Mouse (Mus musculus): ENCODE data around the gene Gm813. TPM values are rescaled to one million over a fixed set of nuclear protein-coding genes. Genes with fewer than 3 reads are reported as not detected.
"Not testable (repeated sequence)": the region's sequence is repeated elsewhere in the genome, so short reads cannot be mapped to it uniquely, and the experiment has no call there.

Gene Gm813
- total RNA-seq (2014; fragmentation: Nextera tagmentation) (not detected in 2 replicates), total RNA-seq (2017) (not detected in 2 replicates)

DNA sequence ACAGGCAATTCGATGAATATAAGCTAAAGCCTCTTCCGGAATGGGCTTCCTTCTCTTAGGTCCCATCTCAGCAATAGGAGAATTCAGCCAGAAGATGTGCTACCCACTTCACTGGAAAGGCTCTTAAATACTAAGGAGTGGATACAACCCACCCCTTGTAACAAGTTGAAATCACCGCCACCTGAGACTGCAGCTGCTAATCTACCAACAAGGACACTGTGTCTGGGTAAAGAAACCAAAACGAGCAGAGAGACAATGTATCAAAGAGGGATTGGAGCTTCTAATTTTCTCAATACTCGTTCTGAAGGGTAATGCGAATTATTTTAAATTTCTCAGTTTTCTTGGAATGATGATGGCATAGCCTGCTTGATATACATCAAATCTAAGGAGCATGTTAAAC is at the start of gene Gm813:
Gm813 (minus strand) TSS at position 101 of the 400 bp plus-strand sequence.
- no peak for ATAC-seq (replicated peaks; ENCODE audit: low FRiP score, low TSS enrichment, poor library complexity, severe bottlenecking)

DNA sequence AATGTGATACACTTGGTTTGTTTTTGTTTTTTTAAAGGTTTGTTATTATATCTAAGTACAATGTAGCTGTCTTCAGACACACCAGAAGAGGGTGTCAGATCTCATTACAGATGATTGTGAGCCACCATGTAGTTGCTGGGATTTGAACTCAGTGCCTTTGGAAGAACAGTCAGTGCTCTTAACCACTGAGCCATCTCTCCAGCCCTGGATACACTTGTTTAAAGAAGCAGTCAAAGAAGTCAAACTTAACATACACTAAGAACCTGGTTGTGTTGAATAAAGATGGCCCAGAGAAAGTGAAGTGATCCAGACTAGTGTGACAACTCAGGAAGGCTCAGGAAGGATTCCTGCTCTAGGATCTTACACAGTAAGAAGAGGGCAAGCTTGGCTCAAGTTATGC is 48.4 kb upstream of the Gm813 start:
- not testable (repeated sequence) for ATAC-seq (replicated peaks; ENCODE audit: low FRiP score, low TSS enrichment, poor library complexity, severe bottlenecking)

DNA sequence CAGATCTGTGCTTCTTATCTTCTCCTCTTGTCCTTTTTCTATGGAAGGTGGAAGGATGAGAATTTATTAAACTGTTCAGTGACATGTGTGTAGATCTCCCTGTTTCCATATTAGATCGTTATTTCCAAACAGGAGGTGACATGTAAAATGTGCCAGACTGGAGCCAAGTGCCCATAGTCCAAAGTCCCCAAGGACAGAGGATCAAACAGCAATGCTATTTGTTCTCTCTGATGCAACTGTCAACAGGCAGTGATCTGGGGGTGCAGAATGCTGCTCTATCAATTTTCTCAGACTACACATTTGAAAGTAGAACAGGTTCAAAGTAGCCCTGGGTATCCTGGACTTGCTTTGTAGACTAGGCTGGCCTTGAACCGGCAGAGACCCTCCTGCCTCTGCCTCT is 47.0 kb upstream of the Gm813 start:
- no peak for ATAC-seq (replicated peaks; ENCODE audit: low FRiP score, low TSS enrichment, poor library complexity, severe bottlenecking)

DNA sequence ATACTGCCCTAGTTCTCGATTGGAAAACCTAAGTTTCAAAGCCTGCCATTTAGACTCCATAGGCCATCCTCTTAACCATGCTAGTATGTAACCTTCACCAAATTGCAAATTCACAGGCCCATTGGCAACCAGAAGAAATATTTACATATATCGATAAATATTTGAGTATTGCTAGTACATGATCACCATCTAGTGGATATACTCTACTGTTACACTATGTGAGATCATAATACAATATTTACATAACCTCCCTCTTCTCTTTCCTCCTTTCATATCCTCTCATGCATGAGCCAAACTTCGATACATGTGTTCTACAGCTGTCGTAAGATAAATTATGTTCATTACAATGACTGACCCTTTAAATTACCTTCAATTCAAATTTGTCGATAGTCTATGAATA is 46.2 kb upstream of the Gm813 start:
- peak; percentile 71 for ATAC-seq (replicated peaks; ENCODE audit: low FRiP score, low TSS enrichment, poor library complexity, severe bottlenecking)

DNA sequence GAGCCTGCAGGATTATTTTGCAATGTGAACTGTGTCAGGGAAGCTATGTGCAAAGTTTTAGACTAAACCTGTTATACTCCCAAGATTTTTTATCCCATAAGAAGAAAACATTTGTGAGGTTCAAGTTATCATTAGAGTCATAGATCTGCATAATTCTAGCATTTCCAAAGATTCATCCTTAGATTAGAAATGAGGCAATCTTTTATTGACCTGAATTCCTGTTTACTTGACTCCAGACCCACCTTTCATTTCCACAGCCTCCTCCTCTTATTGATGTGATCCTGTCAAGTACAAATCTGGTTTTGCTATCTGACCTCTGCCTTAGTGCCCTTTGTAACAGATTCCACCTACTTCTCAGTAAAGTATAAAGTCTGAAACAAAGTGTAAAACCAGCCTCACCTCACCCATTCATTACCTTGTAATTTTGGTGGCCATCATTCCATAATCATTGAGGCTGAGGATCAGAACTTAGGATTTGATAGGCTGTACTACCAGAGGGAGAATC is 45.6 kb upstream of the Gm813 start:
- no peak for ATAC-seq (replicated peaks; ENCODE audit: low FRiP score, low TSS enrichment, poor library complexity, severe bottlenecking)

DNA sequence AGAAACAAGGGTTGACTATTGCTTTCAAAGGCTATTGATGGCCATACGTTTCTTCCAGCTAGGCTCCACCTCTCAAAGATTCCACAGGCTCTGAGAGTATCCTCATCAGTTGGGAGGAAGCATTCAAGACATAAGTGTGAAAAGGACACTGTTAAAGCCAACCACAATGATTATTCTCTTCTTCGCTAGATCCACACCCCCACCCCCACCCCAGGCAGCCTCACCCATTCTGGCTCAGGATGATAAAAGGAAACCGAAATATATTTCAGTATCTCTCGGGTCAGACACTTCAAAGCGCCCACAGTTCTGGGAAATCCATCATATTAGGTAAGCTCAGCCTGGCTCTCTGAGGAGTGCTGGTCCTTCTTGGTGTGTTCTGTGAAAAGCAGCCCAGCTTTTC is 45.0 kb upstream of the Gm813 start:
- peak; percentile 94 for ATAC-seq (replicated peaks; ENCODE audit: low FRiP score, low TSS enrichment, poor library complexity, severe bottlenecking)

DNA sequence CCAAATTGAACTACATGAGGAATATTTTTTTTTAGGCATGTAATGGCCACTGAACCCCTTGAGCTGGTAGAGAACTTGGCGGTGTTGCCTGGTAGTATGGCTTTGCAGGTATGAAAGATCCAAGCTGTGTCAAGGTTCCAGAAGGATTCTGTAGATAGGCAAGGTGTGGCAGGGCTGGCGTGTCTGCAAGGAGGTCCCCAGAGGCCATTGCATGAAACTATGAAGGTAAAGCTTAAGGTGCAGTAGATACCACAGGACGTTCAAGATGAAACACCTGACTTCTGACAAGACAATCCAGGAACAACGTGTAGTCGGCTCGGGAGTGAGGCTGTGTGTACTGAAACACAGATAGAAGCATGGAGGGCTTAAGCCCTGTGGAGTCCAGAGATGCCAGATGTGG is 41.9 kb upstream of the Gm813 start:
- no peak for ATAC-seq (replicated peaks; ENCODE audit: low FRiP score, low TSS enrichment, poor library complexity, severe bottlenecking)

DNA sequence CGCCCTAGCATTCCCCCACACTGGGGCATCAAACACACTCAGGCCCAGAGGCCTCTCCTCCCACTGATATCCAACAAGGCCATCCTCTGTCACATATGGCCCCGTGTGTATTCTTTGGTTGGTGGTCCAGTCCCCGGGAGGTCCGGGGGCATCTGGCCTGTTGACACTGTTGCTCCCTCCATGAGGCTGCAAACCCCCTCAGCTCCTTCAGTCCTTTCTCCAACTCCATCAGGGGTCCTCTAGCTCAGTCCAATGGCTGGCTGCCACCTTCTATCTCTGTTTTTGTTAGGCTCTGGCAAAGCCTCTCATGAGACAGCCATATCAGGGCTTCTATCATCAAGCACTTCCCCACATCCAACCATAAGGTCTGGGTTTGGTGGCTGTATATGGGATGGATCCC is 39.7 kb upstream of the Gm813 start:
- no peak for ATAC-seq (replicated peaks; ENCODE audit: low FRiP score, low TSS enrichment, poor library complexity, severe bottlenecking)

DNA sequence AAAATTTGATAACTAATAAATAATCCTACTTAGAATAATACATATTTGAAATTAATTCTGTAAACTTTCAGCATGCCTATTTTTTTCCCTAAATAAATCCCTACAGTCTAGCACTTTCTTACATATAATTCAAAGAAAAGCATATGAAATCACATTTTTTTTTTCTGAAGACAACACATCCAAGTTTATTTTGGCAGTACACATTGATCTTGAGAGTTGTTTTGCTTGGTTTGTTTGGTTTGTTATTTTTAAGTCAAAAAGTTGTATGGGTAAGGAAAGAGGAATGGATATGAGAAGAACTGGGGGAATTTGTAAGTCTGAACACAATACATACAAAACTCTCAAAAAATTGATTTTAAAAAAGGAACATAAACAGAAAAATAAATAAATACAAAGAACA is 39.0 kb upstream of the Gm813 start:
- no peak for ATAC-seq (replicated peaks; ENCODE audit: low FRiP score, low TSS enrichment, poor library complexity, severe bottlenecking)

DNA sequence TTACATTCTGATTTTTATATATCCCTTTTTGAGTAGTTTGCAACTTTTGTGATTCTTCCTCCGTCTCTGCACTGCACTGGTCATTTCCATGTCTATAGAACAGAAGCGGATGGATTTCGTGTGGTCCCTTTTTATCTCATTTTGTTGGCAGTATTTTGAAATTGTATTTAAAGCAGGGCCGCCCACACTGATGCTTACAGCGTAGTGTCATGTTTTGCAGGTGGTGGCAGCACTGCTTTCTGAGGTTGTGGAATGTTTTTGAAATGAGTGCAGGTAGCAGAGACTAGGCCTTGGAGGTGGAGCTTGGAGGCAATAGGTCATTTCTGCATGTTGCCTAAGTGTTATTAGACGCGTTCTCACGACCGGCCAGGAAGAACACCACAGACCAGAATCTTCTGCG is 33.2 kb upstream of the Gm813 start:
- no peak for ATAC-seq (replicated peaks; ENCODE audit: low FRiP score, low TSS enrichment, poor library complexity, severe bottlenecking)

DNA sequence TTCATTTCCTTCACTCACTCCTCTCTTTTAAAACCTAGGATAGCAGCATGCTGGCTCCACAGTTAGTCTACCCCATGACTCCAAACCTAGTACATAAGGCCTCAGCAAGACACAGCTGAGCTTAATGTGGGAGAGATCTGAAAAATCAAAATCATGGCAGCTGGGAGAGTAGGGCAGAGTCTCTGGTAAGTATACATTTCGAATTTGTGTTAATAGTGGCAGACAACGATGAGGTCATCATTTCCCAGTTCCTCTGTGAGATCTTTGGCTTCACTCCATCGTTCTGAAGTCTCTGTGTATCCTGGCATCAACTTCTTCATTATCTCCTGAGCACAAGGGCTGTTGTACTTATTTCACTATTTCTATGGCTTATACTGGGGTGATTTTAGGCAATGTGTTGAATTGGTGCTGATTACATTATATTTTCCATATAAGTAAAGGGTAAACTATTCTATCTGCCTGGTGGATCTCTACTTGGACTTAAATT is 22.0 kb upstream of the Gm813 start, which contains the start of gene E330017A01Rik:
E330017A01Rik (minus strand) TSS at position 51 of the 487 bp plus-strand sequence.
- ATAC-seq (replicated peaks; ENCODE audit: low FRiP score, low TSS enrichment, poor library complexity, severe bottlenecking): peak; percentile 88

DNA sequence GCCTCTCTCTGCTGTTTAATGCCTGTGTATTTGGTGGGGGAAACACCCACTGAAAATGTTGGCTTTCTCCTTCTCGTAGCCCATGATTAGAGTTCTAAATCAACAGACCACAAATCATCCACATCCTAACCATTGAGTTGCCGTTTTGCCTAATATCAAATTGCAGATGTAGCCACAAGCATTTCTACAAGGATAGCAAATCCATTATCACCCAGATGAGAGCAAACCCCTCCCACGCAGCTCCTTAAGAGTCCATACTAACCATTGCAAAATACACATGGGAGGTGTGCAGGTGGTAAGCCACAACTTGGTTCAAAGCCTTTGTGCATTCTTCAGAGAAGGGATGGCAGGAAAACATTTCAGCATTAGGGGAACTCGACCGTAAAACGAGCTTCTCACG is 21.2 kb upstream of the Gm813 start:
- ATAC-seq (replicated peaks; ENCODE audit: low FRiP score, low TSS enrichment, poor library complexity, severe bottlenecking): peak; percentile 43

DNA sequence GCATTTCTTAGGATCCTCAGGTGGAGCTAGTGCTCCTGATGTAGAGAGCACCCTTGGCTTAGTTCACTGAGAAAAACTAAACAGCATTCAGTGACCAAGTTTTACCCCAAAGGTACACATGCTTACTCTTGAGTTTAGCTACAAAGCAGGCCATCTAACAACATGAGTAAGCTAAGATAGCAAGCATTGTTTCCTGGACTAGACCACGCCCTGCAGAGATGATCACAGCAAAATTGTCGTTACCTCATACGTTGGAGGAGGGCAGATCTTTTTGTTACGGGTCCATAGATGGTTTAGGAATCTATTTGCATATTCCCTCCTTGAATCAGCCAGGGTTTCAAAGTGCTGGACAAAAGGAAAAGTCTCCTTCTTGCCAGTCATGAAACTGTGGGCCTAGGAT is 20.7 kb upstream of the Gm813 start:
- peak; percentile 93 for ATAC-seq (replicated peaks; ENCODE audit: low FRiP score, low TSS enrichment, poor library complexity, severe bottlenecking)

DNA sequence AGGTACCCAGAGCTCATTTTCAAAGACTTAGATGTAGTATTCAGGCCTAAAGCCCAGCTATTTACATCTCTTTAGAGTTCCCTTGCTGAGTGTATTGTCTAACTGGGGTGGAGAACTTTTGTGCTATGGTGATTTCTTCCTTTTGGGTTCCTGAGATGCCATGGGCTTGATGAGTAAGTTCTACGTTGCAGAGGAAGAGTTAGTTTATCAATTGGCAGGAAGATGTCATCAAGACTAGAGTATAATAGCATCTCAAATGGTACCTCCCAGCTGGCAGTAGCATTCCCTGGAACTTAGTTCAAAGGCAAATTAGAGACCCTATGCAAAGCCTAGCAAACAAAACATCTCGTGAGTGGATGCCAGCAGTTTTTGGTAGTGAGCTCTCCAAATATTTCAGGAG is 19.1 kb upstream of the Gm813 start:
- ATAC-seq (replicated peaks; ENCODE audit: low FRiP score, low TSS enrichment, poor library complexity, severe bottlenecking): no peak

DNA sequence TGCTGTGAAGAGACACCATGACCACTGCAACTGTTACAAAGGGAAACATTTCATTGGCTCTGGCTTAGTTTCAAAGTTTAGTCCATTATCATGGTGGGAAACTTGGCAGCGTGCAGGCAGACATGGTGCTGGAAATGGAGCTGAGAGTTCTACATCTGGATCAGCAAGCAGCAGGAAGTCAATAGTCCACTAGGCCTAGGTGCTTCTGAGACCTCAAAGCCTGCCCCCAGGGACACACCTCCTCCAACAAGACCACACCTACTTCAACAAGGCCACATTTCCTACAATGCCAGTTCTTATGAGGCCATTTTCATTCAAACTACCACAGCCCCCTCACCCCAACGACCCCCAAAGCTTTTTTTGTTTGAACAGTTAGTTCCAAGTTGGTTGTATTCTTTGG is 13.0 kb upstream of the Gm813 start:
- ATAC-seq (replicated peaks; ENCODE audit: low FRiP score, low TSS enrichment, poor library complexity, severe bottlenecking): no peak

DNA sequence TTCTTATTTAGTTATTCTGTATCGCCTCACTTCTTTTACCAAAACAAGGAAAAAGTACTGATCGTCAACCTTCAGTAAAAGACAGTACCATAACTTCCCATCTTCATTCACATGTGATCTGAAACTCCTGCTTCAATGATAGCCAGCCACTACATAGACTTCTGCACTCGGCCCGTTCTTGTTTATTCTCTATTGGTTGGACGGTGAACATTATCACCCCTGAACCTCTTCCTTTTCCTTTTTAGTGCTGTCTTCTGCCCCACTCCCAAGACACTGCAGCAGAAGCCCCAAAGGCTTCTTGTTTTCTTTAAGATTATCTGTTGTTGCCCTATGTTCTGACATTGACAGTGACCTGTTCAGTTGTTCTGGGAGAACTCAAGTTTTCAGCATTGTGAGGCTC is 12.2 kb upstream of the Gm813 start:
- no peak for ATAC-seq (replicated peaks; ENCODE audit: low FRiP score, low TSS enrichment, poor library complexity, severe bottlenecking)

DNA sequence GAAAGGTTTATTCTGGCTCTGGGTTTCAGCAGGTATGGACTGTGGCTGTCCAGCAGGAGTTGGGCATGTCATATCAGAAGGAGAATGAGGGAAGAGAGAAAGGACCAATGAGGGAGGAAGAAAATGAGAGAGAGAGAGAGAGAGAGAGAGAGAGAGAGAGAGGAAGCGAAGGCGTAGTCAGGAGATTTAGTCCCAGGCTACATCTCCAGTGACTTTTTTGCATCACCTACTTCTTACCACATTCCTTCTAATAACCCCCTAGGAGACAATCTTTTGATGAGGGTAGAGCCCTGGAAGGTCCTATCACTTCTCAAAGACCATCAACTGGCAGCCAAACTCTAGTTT is 11.5 kb upstream of the Gm813 start:
- no peak for ATAC-seq (replicated peaks; ENCODE audit: low FRiP score, low TSS enrichment, poor library complexity, severe bottlenecking)

DNA sequence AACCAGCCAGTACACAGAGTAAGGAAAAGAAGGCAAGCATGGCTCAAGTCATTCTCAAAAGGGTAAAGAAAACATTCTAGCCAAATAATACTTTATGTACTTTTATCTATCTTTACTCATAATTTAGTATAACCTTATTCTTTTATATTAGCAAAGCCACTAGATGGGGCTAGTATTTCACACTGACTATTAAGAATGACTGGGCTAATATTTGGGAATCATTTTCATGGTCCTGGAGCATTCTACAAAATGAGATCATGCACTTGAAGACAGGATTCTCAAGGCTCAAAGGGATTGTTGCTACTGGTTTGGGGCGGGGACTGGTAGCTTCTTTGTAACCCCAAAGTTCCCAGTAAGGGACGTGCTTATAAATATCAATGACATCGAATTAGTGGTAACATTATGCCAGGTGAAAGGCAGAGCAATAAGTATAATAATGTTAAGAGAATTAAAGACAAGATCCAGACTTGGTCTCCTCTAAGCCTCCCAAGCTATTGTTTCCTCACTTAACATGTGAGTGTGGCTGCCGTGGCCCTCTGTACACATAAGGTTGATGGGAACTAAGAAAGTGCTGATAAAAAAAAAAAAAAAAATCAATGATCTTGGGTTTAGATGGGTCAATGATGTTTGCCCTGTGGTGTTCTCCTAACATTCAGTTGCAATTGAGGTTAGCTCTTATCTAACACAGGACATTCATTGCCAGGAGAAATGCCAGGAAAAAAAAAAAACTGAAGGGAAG is 11.0 kb upstream of the Gm813 start:
- ATAC-seq (replicated peaks; ENCODE audit: low FRiP score, low TSS enrichment, poor library complexity, severe bottlenecking): peak; percentile 62

DNA sequence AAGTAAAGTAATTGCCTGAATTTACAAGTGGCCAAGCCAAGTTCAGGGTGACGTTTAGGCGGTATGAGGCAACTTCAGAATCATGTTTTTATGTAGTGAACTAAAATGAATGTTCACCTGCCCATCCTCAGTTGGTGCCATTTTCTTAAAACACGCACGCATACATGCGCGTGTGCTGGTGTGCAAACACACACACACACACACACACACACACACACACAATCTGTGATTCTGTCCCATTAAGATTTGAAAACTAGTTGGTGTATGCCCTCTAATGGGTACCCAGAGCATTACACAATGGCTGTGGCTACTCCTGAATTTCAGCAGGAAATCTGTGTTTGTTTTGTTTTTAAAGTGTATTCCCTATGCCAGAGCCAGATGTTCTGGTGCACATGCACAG is 7.2 kb upstream of the Gm813 start:
- peak; percentile 62 for ATAC-seq (replicated peaks; ENCODE audit: low FRiP score, low TSS enrichment, poor library complexity, severe bottlenecking)

DNA sequence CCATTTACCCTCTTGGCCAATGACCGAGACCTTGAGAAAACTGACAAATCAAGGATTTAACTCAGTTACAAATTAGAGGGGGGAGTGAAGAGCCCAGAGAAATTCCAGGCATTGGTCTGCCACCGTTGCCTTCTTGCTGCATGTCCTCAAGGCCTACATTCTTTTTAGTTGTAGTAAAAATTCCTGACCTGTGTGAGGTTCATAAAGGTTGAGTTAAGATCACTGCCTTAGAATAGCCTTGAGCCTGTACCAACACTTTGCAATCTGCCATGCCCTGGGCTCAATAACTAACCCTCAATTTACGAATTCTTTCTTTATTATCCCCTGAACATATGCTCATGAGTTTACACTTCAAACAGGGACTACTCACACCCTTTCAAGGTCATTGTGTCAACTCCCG is 6.3 kb upstream of the Gm813 start:
- ATAC-seq (replicated peaks; ENCODE audit: low FRiP score, low TSS enrichment, poor library complexity, severe bottlenecking): no peak

DNA sequence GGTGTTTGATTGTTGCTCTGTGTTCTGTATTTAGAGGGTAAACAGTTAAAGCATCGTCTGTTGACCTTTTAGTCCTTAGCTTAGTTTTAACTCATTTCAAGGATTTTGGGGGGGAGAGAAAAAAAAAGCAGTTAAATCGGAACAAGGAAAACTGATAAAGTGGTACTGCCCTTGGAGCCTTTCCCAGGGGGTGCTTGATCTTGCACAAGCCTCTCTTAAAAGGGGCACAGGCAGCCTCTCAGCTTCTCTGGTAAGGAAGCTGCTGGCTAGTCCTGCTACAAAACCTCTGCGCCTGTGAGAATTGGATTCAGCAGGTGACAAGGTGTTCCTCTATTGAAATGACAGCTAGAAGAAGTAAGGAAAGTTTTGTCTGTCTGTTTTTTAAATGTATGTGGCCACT is 5.6 kb upstream of the Gm813 start:
- ATAC-seq (replicated peaks; ENCODE audit: low FRiP score, low TSS enrichment, poor library complexity, severe bottlenecking): no peak
